Mouse (Mus musculus): ENCODE results near the gene Skap1. TPM values are rescaled to one million over a fixed set of nuclear protein-coding genes. Genes with fewer than 3 reads are reported as not detected.

Gene Skap1
- total RNA-seq, 2 experiments from 2014 or later: 0.16 to 0.19 TPM

- DNase-seq: no peak
These were observed 322.5 kb downstream of the Skap1 start for GRCm38 (mm10) chr11:96786731-96787450.

DNA sequence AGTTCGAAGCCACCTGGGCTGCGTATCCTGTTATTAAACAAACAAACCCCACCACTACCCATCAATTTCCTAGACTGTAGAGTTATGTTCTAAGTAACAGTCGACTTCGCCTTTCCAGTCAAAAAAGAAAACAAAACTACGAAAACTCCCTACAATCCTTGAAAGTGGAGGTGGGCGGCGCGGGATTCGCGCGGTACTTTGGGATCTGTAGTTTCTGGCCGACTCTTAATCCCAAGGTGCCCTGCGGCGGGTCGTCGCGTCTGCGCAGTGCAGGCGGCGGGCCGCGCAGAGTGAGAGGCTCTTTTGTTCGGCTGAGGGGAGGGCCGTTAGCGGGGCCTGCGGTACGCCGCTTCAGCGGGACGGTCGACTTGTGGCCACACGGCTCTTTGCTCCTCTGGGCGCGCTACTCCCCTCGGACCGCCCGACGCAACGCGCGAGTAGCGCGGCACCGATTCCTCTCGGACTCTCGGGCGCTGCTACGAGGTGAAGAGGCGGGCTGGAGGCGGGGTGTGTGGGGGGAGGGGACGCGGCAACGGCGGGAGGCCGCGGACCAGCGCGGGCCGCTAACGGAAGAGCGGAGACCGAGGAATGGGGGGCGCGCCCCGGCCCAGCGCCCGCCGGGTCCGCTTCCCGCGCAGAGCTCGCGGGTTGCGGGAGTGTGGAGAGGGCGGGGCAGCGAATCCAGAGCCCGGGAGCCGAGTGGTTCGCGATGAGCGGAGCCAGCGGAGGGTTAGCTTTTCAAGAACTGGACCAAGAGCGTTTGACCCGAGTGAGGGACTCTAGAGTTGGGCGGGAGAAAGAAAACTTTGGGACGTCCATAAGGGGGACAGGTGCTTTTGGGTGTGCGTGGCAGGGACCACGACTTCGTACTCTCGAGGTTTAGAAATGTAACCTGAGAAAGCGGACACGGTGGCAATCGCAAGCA is 324.7 kb downstream of the Skap1 start, which contains the start of gene Cbx1:
Cbx1 (plus strand) TSS at position 257 of the 925 bp plus-strand sequence.
- peak; percentile 87 for DNase-seq

GRCm38 (mm10) chr11:96789990-96790389 is 325.6 kb downstream of the Skap1 start:
- no peak for DNase-seq

- no peak for DNase-seq
These were observed 326.3 kb downstream of the Skap1 start for GRCm38 (mm10) chr11:96790681-96791080.

DNA sequence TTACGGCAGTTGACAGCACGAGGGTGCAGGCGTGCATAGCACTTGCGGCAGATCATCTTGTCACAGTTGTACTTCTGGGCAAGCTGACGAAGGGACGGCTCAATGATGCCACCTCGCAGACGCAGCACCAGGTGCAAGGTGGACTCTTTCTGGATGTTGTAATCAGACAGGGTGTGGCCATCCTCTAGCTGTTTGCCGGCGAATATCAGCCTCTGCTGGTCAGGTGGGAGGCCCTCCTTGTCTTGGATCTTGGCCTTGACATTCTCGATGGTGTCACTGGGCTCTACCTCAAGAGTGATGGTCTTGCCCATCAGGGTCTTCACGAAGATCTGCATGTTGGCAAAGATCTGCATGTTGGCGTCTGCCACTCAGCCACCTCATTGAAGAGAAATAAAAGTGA is 331.1 kb downstream of the Skap1 start:
- no peak for DNase-seq

- no peak for DNase-seq
These were observed 331.7 kb downstream of the Skap1 start for GRCm38 (mm10) chr11:96796081-96796480.

GRCm38 (mm10) chr11:96796586-96796985 is 332.2 kb downstream of the Skap1 start:
- DNase-seq: no peak

DNA sequence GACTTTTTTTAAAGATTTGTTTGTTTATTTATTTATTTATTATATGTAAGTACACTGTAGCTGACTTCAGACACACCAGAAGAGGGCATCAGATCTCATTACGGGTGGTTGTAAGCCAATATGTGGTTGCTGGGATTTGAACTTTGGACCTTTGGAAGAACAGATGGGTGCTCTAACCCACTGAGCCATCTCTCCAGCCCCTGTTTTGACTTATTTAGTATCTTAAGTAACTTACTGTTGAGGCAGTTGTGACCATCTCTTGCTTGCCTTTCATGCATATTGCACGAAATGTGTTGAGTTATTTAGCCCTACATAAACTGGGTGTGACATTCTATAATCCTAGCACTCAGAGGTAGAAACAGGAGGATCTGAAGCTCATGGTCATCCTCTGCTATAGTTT is 335.1 kb downstream of the Skap1 start:
- no peak for DNase-seq

GRCm38 (mm10) chr11:96805606-96806005 is 341.2 kb downstream of the Skap1 start:
- no peak for DNase-seq

GRCm38 (mm10) chr11:96808066-96808465 is 343.7 kb downstream of the Skap1 start:
- no peak for DNase-seq

Other genes with a start within 250 kb of the Skap1 start
- gene Hoxb9, start 193.1 kb upstream of the Skap1 start, total RNA-seq (2021): under 1 TPM; 0.63 to 0.79 TPM
- gene Hoxb8, start 182.7 kb upstream of the Skap1 start, total RNA-seq (2021): 1 to 10 TPM in 1 of 2 experiments, under 1 TPM in 1; 0.92 to 1.9 TPM
- gene Hoxb7, start 178.0 kb upstream of the Skap1 start, total RNA-seq (2021): 1 to 10 TPM; 1.6 to 1.9 TPM
- gene Hoxb6, start 172.1 kb upstream of the Skap1 start, total RNA-seq (2021): 1 to 10 TPM in 1 of 2 experiments, under 1 TPM in 1; 0.56 to 2.0 TPM
- 1 to 10 TPM in 1 of 2 experiments, under 1 TPM in 1; 0.89 to 1.3 TPM for gene Hoxb5, start 161.3 kb upstream of the Skap1 start, total RNA-seq (2021)
- gene Hoxb4, start 146.3 kb upstream of the Skap1 start, total RNA-seq (2021): 1 to 10 TPM in 1 of 2 experiments, under 1 TPM in 1; 0.45 to 1.1 TPM
- 1 to 10 TPM in 1 of 2 experiments, under 1 TPM in 1; 0.89 to 1.6 TPM for gene Hoxb3, start 141.3 kb upstream of the Skap1 start, total RNA-seq (2021)
- 1 to 10 TPM in 1 of 2 experiments, under 1 TPM in 1; 0.66 to 1.3 TPM for gene Hoxb2, start 114.1 kb upstream of the Skap1 start, total RNA-seq (2021)
- gene Hoxb1, start 98.8 kb upstream of the Skap1 start, total RNA-seq (2021): not detected